Mouse (Mus musculus): ENCODE results near the gene Gak.

Gene Gak

DNA sequence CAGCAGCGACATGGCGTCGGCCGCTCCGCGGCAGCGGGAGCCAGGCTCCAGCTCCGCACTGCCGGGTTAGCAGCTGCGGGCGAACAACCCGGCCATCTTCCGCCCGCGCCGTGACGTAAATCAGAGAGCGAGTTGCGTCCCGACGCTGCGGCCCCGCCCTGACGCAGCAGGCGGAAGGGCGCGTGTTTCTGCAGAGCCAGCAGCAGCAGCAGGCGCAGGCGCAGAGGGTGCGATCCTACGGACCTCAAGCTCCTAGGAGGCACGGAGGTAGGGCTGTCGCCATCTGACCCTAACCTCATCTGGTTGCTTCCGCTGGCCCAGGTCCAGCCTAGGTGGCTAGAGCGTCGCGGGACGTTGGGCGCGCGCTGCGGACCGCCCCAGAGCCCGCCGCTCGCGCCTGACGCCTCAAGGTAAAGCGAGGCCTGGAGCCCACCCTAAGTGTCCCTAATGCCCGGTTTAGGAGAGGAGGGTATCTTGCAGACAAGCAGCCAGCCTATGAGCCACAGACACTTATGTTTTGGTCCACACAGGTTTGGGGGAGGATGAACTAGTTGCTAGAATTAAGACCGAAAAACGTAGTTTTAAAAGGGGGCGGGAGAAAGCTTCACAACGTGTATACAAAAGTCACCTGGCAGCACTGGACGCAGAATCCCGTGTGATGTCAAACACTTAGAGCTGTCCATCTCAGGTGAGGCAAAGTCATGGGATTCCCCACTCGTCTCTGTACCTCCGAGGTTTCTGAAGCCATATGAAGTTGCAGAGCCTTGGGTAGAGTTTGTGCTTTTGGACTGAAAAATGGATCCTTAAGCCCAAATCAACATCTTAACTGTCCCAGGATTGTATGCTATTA, at the start of gene Gak, which contains the start of gene Tmem175:
TSS of gene Gak (minus strand) at position 122 of the 850 bp plus-strand sequence.
TSS of gene Tmem175 (plus strand) at position 137 of the 850 bp plus-strand sequence.
- DNase-seq (ENCODE audit: inconsistent age in 2 of 2, low spot score in 1 of 2): peak; percentile 94 to 97

- DNase-seq (ENCODE audit: inconsistent age in 2 of 2, low spot score in 1 of 2): no peak
Observed at GRCm38 (mm10) chr5:108678296-108678854, 48.8 kb upstream of the Gak start.

GRCm38 (mm10) chr5:108677605-108678295, 48.2 kb upstream of the Gak start:
- peak; percentile 64 to 79 for DNase-seq (ENCODE audit: inconsistent age in 2 of 2, low spot score in 1 of 2)

DNA sequence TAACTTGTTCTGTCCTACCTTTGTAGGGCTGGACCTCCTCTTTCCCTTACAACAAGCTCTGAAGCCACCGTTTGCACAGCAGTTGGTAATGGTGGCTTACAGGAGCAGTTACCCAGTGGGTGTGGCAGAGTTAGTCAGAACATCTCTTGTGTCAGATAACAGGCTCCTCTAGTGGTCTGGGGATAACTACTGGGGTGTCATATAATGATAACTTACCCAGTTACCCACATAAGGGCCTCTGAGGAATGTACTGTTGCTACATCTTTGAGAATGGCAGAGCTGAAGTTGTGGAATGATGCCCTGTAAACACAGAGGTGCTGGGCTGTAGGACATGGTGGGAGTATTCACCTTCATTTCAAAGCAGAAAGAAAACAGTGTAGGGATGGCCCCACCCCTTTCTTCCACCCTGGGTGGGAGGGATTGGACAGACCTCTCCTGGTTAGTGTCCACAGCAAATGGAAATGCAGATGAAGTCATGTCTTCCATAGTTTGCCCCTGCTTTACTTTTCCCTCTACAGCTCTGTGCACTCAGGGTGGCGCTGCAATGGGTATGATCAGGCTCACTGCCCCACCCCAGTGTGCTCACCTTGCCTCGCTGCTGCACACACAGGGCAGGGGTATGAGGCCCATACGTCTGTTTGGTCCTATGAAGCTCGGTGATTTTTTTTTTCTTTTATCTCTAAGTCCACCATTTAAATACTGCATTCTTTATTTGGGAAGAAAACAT, 47.4 kb upstream of the Gak start:
- no peak for DNase-seq (ENCODE audit: inconsistent age in 2 of 2, low spot score in 1 of 2)

DNA sequence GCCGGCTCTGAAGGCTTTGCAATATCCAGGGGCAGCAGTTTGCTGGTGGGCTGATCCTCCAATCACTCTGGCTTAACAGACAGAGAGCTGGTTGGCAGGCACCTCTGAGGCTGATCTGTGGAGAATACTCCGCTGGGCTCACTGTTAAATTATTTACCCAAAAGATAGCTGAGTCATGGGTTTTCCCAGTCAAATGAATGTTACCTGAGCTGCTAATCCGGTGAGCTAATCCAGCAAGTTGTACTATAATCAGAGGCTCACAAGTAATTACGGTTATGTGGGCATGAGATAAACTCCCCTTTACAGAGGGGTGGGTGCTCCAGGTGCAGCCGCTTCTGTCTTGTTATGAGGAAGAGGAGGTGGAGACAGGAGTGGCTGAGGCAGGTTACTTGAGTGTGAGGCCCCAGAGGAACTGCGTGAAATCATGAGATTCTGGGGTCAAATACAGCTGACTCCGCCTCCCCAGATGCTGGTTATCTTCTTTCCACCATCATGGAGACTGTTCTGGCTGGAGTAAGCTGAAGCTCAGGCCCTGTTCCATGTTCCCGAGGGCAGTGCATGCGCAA, 45.8 kb upstream of the Gak start, which contains the start of gene Slc26a1:
TSS of gene Slc26a1 (minus strand) at position 319 of the 566 bp plus-strand sequence.
- no peak for DNase-seq (ENCODE audit: inconsistent age in 2 of 2, low spot score in 1 of 2)

- DNase-seq (ENCODE audit: inconsistent age in 2 of 2, low spot score in 1 of 2): no peak
Observed at GRCm38 (mm10) chr5:108674624-108675023, 45.1 kb upstream of the Gak start.

DNA sequence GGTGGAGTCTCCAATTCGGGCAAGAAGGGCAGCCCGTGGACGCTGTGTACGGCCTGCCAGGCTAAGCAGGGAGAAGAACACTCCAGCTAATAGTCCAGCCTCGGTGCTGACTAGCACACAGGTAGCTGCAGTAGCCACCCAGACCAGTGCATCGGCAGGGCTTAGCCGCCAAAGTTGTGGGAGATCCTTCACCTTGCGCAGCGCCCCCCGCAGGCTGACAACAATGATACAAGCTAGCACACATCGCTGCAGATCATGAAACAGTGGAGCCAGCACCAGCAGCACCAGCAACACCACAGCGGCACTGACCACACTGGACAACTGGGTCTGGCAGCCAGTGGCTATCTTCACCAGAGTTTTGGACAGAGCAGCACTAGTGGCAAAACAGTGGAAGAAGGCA, 42.2 kb upstream of the Gak start:
- DNase-seq (ENCODE audit: inconsistent age in 2 of 2, low spot score in 1 of 2): no peak

DNA sequence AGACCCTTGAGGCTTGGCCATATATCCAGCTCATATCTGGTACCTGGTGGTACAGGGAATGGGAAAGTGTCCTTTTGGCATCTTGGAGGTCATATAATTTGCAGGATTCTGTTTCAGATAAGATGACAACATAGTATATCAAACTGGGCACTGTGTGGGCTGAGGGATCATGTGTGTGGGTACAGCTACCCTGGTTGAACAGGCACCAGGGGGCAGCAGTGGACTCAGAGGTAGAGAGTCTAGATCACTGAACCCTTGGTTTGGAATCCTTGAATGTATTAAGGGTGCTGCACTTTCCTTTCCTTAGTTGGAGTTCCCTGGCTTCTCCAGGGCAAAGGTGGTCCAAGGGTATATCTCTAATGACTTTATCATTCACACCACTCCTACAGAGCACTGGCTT, 41.2 kb upstream of the Gak start:
- peak; percentile 65 to 78 for DNase-seq (ENCODE audit: inconsistent age in 2 of 2, low spot score in 1 of 2)

GRCm38 (mm10) chr5:108669986-108670385, 40.4 kb upstream of the Gak start:
- no peak for DNase-seq (ENCODE audit: inconsistent age in 2 of 2, low spot score in 1 of 2)

GRCm38 (mm10) chr5:108668977-108669936, 39.7 kb upstream of the Gak start, which contains the start of gene Dgkq:
Gene Dgkq, minus strand, starts transcription at chr5:108669672.
- DNase-seq (ENCODE audit: inconsistent age in 2 of 2, low spot score in 1 of 2): peak; percentile 93 to 98

GRCm38 (mm10) chr5:108668387-108668932, 38.9 kb upstream of the Gak start:
- DNase-seq (ENCODE audit: inconsistent age in 2 of 2, low spot score in 1 of 2): no peak

- no peak for DNase-seq (ENCODE audit: inconsistent age in 2 of 2, low spot score in 1 of 2)
Observed at GRCm38 (mm10) chr5:108667370-108667769, 37.8 kb upstream of the Gak start.

DNA sequence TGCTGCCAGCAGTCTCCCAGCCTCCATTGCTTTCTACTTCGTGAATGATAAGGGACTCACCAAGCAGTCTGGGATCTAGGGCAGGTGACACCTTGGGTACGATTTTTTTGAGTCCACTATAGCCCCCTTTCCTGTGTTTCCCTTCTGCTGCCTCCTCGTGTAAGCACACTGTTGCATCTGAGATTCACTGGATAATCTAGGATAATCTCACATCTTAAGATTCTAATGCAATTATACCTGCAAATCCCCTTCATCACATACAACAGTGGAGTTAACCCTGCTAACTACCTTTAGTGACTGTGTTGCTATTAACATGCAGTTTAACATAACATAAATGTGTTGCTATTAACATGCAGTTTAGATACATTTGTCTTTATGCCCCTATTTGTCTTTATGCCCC, 35.5 kb upstream of the Gak start:
- no peak for DNase-seq (ENCODE audit: inconsistent age in 2 of 2, low spot score in 1 of 2)

GRCm38 (mm10) chr5:108662772-108663171, 33.2 kb upstream of the Gak start:
- no peak for DNase-seq (ENCODE audit: inconsistent age in 2 of 2, low spot score in 1 of 2)

DNA sequence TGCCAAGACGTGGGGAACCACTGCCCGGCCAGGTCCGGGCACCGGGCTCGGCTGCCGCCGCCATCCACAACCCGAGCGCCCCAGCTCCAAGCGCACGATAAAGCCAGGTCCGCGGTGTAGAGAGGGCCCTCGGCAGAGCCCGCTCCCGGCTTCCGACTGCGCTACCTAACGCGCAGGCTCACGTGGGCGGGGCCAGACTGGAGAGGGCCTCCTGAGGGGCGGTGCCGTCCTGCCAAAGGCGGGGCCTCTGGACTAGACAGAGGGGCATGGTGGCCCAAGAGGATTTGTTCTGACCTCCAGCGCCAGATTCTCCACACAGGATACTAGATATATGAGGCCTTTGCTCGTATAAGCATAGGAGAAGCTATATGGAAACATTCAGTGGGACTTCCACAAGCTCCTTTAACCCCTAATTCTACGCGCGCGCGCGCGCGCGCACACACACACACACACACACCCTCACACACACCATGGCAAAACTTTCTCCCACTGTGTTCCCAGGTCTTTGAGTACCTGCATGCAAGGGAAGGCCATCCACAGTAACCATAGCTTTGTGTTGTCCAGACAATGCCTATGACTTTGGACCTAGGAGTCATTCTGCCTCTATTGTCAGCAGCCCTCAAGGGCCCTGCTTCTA, 31.2 kb upstream of the Gak start:
- peak; percentile 94 to 97 for DNase-seq (ENCODE audit: inconsistent age in 2 of 2, low spot score in 1 of 2)

DNA sequence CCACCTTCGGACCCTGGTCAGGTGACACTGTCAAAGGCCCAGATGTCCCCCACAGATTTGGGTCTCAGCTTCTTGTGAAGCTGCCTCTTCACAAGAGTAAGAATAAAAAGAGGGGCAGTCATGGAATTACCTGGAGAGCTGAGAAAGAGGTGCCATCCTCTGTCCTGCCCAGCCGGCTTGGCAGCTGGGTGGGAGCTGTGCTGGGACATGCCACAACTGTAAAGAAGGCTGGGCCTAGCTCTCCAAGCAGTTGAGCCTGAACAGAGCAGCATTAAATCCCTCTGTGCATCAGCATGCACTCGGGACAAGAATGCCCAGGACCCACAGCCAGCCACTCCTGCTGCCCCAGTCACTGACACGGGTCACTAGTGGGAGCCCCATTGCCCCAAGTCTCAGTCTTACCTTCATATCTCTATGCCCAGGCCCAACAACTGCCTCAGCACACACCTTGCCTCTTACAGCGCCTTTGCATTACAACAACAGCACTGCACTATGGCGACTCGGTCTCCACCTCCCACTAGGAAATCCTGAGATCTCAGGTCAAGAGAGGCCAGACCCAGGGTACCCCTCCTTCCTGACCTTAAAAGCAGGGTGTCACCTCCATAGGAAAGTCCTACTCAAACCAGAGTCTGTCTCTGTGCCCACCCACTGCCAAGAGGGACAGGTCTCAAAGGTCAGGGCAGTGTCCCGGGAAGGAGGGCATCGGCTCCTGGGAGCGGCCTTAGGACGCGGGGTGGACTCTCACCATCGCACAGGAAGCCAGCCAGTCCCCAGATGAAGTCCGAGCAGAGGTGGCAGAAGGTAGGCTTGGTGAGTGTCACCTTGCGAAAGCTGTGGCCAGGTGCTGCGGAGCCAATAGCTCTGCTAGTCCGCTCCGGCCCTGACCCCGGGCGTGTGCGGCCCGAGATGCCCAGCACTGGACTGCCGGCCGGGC, 30.4 kb upstream of the Gak start, which contains the start of gene Idua:
TSS of gene Idua (plus strand) at position 634 of the 934 bp plus-strand sequence.
- no peak for DNase-seq (ENCODE audit: inconsistent age in 2 of 2, low spot score in 1 of 2)

DNA sequence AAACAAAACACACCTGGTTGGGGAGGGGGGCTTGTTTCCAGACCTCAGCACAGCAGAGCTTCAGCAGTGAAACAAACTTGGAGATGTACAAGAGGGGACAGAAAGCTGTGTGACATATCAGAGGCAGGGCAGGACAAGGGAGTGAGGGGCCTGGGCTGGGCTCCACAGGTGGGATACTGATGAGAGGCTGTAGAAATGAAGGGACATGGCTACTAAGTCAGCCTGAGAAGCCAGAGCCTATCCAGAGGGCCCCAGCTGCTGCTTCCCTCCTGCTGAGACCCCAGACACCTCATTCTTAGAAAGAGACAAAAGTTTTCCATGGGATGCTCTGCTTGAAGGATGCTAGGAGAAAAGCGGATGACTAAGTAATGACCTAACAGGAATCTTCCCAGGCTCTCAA, 29.1 kb upstream of the Gak start:
- DNase-seq (ENCODE audit: inconsistent age in 2 of 2, low spot score in 1 of 2): no peak

DNA sequence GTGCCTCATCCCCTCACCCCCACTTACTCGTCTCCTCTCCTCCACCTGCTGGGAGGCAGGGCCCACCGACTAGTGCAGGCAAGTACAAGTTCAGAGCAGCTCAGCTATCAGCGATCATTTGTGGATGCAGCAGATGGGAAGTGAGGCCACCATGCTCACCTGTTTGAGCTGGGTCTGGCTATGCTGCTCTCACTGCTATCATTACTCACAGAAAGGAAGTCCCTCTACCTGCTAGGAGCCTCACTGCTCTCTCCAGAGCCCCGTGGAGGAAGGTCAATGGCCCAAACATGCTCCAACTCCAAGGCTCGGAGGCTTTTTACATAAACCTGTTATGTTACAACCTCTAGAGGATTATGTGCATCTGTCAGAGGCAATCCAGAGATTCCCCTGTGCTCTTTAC, 27.9 kb upstream of the Gak start:
- DNase-seq (ENCODE audit: inconsistent age in 2 of 2, low spot score in 1 of 2): no peak

All from adrenal gland, adult (tissue).